Comparison of ENCODE assay signal across 8 mouse cellular contexts in the genomic region with DNA sequence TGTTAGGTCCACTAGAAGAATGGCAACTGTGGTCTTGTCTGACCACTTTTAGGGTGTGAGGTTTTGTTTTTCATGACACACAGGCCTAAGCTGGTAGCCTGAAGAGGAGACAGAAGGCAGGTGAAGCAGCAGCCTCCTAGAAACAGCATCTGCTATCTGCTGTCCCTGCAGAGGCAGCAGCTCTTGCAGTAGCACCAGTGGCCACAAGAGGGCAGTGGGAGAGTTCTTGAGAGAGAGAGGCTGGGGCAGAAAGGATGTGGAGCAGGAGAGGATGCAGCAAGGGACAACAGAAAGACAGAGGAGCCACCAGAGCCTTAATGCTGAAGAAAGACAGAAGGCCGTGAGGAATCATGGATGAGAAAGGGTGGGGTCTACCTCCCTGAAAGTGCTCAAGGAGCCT.
DNase-seq lines count a peak whose midpoint lies in the region; ATAC-seq and TF ChIP-seq lines count a peak whose summit lies in the region.

No protein-coding gene starts in this region.

- no peaks in the 10 kb centered on the region for H3K9me3 ChIP-seq in liver, postnatal 0 days (ENCODE audit: low read length)

- no peaks in the 10 kb centered on the region for H3K36me3 ChIP-seq in liver, postnatal 0 days (replicated peaks; ENCODE audit: insufficient read depth, low read length)

- 19% methylated on average over 1 of the region's 1 CpGs for WGBS in cerebellum, adult 2 months
- 50% methylated on average over 1 of the region's 1 CpGs for WGBS in liver, postnatal 0 days (ENCODE audit: insufficient replicate concordance)

- H3K27ac ChIP-seq in cerebellum, adult 2 months (ENCODE audit: insufficient read depth, low read length), result no peak overlapping the region
- H3K27ac ChIP-seq in liver, postnatal 0 days (ENCODE audit: low read depth), result no peak overlapping the region

- H3K4me1 ChIP-seq in cerebellum, adult 2 months (ENCODE audit: control insufficient read depth, insufficient read depth, low read length), result no peaks in the 10 kb centered on the region
- no peaks in the 10 kb centered on the region for H3K4me1 ChIP-seq in liver, postnatal 0 days (ENCODE audit: insufficient read depth)

- H3K4me2 ChIP-seq in liver, postnatal 0 days (ENCODE audit: low read depth, low read length), result no peak overlapping the region

- H3K27me3 ChIP-seq in cerebellum, adult 2 months (ENCODE audit: control insufficient read depth, insufficient read depth, low read length), result no peaks in the 10 kb centered on the region
- H3K27me3 ChIP-seq in liver, postnatal 0 days (ENCODE audit: insufficient read depth, low read length), result no peaks in the 10 kb centered on the region

- no peak overlapping the region for H3K9ac ChIP-seq in liver, postnatal 0 days (replicated peaks)

- peak; percentile 73 for TF ChIP-seq CTCF in cerebellum, adult 2 months (IDR thresholded peaks at IDR 0.05; ENCODE audit: borderline replicate concordance, insufficient read depth, low read depth, low read length)
- TF ChIP-seq CTCF in liver, postnatal 0 days (IDR thresholded peaks at IDR 0.05; ENCODE audit: low read depth), result peak; percentile 79

- peak; percentile 55 for DNase-seq in ovary, postnatal 10 days (ENCODE audit: low spot score)
- no peak for DNase-seq in ovary, adult 18-20 months (ENCODE audit: low spot score)
- DNase-seq in cerebellum, adult 2 months, result peak; percentile 54 to 77
- peak; percentile 68 to 73 for DNase-seq in frontal cortex, postnatal 36 days (ENCODE audit: low spot score in 2 of 2)
- peak; percentile 71 to 76 for DNase-seq in kidney, postnatal 25 days
- peak; percentile 61 for DNase-seq in liver, postnatal 0 days
- DNase-seq in right cerebral cortex, adult 18-20 months, result peak; percentile 62
- peak; percentile 39 for DNase-seq in urinary bladder, adult 2 months (ENCODE audit: low spot score)

- TF ChIP-seq POLR2A in cerebellum, adult 2 months (IDR thresholded peaks at IDR 0.05; ENCODE audit: borderline replicate concordance, insufficient read depth, low read length), result no peak

- no peak for TF ChIP-seq EP300 in liver, postnatal 0 days (IDR thresholded peaks at IDR 0.05; ENCODE audit: low read depth)

- no peak for ATAC-seq in liver, postnatal 0 days

- no peak overlapping the region for H3K4me3 ChIP-seq in cerebellum, adult 2 months (replicated peaks; ENCODE audit: insufficient read depth, low read depth, low read length)
- no peak overlapping the region for H3K4me3 ChIP-seq in liver, postnatal 0 days (ENCODE audit: low read depth, low read length)
